Mouse (Mus musculus): ENCODE measurements around the gene Yes1.
"Not testable (repeated sequence)": the region's sequence is repeated elsewhere in the genome, so short reads cannot be mapped to it uniquely, and the experiment has no call there.

Yes1 gene

GRCm38 (mm10) chr5:32610801-32611340 lies at the start of gene Yes1:
TSS of gene Yes1 (plus strand) at chr5:32611171.
- DNase-seq: peak; percentile 88 to 93

- no peak for DNase-seq
Observed at GRCm38 (mm10) chr5:32564697-32565096, 46.3 kb upstream of the Yes1 start.

- no peak for DNase-seq
Observed at GRCm38 (mm10) chr5:32571802-32572201, 39.2 kb upstream of the Yes1 start.

GRCm38 (mm10) chr5:32588136-32588535 lies 22.8 kb upstream of the Yes1 start:
- peak; percentile 56 to 73 for DNase-seq

GRCm38 (mm10) chr5:32593793-32594192 lies 17.2 kb upstream of the Yes1 start:
- DNase-seq: peak in 1 of 2 experiments; percentile 12

- DNase-seq: no peak
Observed at GRCm38 (mm10) chr5:32594358-32594757, 16.6 kb upstream of the Yes1 start.

GRCm38 (mm10) chr5:32605911-32606310 lies 5.1 kb upstream of the Yes1 start:
- no peak for DNase-seq

GRCm38 (mm10) chr5:32607776-32608355 lies 3.1 kb upstream of the Yes1 start:
- DNase-seq: no peak

- DNase-seq: no peak
Observed at GRCm38 (mm10) chr5:32608516-32608915, 2.5 kb upstream of the Yes1 start.

- peak in 1 of 2 experiments; percentile 69 for DNase-seq
Observed at GRCm38 (mm10) chr5:32610064-32610800, 739 bp upstream of the Yes1 start.

- DNase-seq: no peak
Observed at GRCm38 (mm10) chr5:32611341-32611961, 480 bp downstream of the Yes1 start.

- no peak for DNase-seq
Observed at GRCm38 (mm10) chr5:32614291-32614690, 3.3 kb downstream of the Yes1 start.

GRCm38 (mm10) chr5:32614691-32615090 lies 3.7 kb downstream of the Yes1 start:
- peak; percentile 28 to 44 for DNase-seq

GRCm38 (mm10) chr5:32616489-32616888 lies 5.5 kb downstream of the Yes1 start:
- DNase-seq: not testable (repeated sequence)

- no peak for DNase-seq
Observed at GRCm38 (mm10) chr5:32617851-32618250, 6.9 kb downstream of the Yes1 start.

GRCm38 (mm10) chr5:32623649-32624048 lies 12.7 kb downstream of the Yes1 start:
- no peak for DNase-seq

- no peak for DNase-seq
Observed at GRCm38 (mm10) chr5:32624777-32625176, 13.8 kb downstream of the Yes1 start.

- no peak for DNase-seq
Observed at GRCm38 (mm10) chr5:32633185-32633584, 22.2 kb downstream of the Yes1 start.

GRCm38 (mm10) chr5:32657386-32657785 lies 46.4 kb downstream of the Yes1 start:
- DNase-seq: no peak

GRCm38 (mm10) chr5:32682475-32682874 lies 71.5 kb downstream of the Yes1 start:
- no peak for DNase-seq

GRCm38 (mm10) chr5:32693411-32693810 lies 82.4 kb downstream of the Yes1 start:
- DNase-seq: no peak

- no peak for DNase-seq
Observed at GRCm38 (mm10) chr5:32697208-32697867, 86.4 kb downstream of the Yes1 start.

- DNase-seq: no peak
Observed at GRCm38 (mm10) chr5:32706226-32706780, 95.3 kb downstream of the Yes1 start.

All from cerebellum, postnatal 25 days (tissue).